Mouse (Mus musculus): ENCODE results near the gene Gria2. TPM values are rescaled to one million over a fixed set of nuclear protein-coding genes. Genes with fewer than 3 reads are reported as not detected.
A peak's percentile ranks its signal among the peaks of the same experiment; 100 is the strongest.

The Gria2 gene
- total RNA-seq, 2 experiments from 2014 or later: 476 to 481 TPM

DNA sequence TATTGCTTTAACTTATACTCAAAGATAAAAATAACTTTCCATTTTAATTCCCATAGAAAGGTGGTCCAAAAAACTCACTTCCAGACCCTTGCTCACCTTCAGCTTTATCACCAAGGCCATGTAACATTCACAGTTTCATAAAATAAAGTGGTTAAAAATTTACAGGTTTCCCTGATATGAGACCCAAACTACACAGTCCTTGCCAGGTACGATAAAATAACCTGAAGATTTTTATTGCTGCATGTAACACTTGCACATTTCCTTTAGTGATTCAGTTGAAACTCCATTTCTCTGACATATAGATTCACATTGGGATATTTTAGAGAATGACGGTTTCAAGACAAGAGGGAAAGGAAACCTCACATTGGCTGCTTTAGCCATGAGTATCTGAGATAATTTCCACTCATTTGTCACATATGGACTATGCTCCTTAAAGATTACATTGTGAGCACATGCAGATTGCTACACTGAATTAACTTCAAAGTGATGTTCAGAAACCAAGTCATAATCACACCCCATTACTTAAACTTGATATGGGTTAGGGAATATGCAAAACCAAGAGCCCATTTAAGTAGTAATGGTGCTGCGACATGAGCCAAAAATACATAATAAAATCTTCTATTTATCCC, 15.4 kb downstream of the Gria2 start:
- DNase-seq (ENCODE audit: low spot score in 2 of 2): no peak
- intact Hi-C loops (cut with DNase I): no loop called here

DNA sequence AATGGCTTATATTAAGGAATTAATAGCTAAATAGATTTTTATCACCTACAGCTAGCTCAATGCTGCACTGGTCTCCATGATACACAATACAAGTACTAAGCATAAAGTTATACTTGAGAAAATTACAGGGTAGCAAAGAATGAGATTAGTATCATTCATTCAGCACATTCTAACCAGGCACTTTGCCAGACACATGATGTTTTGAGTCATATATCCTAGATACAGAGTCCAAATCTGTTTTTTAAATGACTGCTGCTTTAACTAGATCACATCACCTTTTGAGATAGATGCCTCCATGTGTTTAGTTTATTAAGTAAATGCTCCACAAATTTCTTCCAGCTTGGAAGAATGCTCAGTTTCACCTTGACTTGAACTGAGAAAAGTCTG, 21.5 kb downstream of the Gria2 start:
- intact Hi-C loops (cut with DNase I): no loop called here
- DNase-seq (ENCODE audit: low spot score in 2 of 2): no peak

DNA sequence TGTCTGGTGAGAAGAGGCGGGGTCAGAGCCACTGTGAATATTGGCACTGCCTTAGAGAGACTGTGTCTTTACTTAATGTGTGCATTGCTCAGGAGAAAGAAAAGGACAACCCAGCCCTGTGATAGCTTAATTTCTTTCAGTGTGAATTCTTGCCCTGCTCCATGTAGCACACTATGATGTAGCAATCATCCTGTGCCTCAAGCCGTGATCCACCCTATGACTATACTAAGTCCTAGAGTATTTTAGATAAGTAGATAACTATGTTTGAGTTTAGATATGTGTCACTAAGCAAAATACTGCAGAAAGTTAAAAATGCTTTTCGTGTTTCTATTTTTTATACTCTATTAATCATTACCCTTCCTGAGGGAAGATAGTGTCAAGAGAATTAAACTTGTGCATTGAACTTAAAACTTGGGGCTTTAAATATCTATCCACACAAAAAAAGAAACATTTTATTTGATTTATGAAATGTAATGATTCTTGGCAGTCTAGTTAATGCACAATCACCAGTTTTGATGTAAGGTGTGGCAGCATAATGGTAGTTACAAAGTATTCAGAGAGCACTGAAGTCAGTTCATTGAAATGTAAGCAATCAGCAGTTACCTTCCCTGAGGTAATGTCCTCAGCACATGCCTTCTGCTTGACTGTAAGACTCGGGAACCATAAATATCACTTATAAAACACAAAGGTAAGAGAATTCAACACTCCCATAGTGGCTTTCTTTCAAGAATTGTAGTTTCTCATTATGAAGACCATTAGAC, 22.1 kb downstream of the Gria2 start:
- DNase-seq (ENCODE audit: low spot score in 2 of 2): no peak
- intact Hi-C loops (cut with DNase I): no loop called here

DNA sequence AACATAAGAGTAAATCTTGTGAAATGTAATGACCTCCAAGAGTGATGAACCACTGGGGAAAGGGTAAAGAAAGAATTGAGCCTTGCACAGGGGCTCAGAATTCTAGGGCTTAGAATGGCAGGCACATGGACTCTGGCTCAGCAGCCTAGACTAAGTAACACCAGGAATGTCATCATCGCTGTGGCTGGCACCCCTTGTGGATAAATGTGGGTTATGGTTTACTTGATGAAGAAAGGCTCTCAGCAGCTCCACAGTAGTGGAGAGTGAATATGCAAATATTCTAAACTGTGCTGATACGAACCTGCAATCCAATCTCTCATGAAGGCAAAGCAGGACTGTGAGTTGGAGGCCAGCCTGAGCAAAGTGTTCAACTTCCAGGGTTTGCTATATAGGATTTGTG, 26.0 kb downstream of the Gria2 start:
- intact Hi-C loops (cut with DNase I): no loop called here
- DNase-seq (ENCODE audit: low spot score in 2 of 2): peak in 1 of 2 experiments; percentile 38

DNA sequence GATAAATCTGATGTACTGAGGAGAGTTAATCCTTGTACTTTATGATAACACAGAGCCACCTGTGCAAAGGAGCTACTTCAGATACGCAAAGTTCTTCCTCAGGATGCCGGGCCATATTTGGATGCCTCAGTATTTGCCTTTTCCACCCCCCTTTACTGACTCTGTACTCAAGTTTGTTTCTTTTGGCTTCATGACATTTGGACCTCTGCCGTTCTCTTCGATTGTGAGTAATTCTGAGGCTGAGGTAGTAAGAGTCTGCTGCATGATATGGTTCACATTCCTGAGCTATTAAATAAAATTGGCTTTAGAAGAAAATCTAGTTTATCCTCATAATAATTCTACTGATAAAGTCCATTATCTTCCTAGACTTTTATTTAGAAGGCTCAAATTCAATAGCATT, 26.7 kb downstream of the Gria2 start:
- intact Hi-C loops (cut with DNase I): no loop called here
- DNase-seq (ENCODE audit: low spot score in 2 of 2): no peak

DNA sequence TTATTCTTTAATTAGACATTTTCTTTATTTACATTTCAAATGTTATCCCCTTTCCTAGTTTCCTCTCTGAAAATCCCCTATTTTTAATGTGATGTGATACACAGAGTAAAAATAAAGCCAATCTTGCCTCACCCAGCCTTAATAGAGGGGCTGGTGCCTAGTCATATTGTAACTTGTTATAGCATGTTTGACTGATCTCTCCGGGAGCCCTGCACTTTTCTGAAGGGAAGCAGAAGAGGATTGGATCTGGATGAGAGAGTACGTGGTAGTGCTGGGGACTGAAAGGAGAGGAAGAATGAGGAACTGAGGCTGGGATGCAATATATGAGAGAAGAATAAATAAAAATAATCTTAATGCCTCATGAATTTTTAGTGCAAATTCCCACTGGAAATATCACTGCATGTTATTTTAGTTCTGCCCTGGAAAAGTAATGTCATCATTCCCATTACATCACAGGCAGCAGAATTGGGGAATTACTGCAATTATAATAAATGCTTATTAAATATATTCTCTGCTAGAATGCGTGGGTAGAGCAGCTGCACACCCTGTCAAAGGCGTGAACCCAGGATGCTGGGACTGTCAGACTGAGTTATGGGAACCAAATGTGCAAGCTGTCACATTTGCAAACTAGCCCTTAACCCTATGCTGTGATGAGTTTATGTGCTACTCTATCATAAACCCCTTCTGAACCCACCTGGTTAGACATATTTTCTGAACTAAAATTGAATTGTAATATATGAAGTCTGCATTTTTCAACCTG, 28.4 kb downstream of the Gria2 start:
- no peak for DNase-seq (ENCODE audit: low spot score in 2 of 2)
- intact Hi-C loops (cut with DNase I): no loop called here

DNA sequence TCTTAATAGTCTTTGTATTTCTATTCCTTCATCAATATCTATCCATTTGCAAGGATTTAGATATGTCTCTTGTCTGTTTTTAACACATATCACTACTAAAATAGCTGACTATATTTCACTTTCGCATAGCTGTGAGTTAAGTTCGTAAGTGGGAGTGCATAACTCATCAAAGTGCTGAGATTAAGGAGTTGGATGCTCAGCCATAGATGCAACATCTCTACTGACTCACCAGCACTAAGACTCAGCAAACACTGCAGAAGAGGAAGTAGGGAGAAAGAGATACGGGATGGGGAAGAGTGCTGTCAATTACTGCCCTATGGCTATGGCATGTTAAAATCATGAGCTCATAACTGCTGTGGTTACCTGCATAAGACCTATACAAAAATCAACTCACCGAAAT, 29.4 kb downstream of the Gria2 start:
- no peak for DNase-seq (ENCODE audit: low spot score in 2 of 2)
- intact Hi-C loops (cut with DNase I): no loop called here

DNA sequence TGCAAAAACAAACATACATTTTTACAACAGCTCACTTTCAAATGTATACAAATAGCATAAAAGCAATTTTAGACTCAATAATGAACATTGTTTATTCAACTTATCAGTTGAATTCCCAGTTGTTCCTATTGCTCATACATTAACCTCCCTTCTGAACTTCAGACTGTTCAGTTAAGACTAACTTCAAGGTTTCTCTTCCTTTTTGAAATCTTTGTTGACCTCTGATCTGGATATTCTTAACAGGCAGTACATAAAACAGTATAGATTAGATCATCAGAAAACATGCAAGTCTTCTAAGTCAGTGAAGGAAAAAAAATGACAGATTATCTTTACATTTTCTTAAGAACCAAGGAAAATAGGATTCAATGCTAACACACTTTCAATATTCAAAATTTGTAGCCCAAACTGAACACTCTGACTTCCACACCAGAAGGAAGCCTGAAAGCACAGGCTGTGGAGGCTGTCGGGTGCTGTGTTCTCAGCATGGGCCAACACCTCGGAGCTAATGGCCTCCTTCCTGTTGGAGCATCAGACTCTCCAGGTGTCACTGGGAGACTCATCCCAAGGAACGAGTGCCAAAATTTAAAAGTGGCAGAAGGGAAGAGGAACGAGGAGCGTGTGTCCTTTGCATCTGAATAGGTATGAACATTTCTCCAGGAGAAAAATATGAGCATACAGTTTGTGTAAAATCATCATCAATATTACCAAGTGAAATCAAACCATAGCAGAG, 33.0 kb downstream of the Gria2 start:
- intact Hi-C loops (cut with DNase I): no loop called here
- no peak for DNase-seq (ENCODE audit: low spot score in 2 of 2)

DNA sequence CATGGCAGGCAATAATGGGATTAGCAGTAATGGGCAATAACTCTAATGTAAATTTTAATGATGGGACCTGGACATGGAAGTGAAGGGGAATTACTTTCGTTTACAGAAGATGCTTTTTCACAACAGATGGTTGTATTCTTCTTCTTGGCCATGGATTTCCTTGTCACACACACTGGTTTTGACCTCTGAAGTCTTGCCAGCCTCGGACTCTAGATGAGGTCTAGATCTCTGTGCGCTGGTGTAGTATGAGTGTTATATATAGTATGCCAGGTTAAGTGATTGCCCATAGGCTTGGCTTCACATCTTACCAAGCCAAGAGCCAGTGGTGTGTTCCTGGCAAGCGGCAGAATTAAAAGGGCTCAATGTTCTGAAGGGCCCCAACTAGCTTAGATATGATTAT, 43.7 kb downstream of the Gria2 start:
- intact Hi-C loops (cut with DNase I): no loop called here
- DNase-seq (ENCODE audit: low spot score in 2 of 2): no peak

DNA sequence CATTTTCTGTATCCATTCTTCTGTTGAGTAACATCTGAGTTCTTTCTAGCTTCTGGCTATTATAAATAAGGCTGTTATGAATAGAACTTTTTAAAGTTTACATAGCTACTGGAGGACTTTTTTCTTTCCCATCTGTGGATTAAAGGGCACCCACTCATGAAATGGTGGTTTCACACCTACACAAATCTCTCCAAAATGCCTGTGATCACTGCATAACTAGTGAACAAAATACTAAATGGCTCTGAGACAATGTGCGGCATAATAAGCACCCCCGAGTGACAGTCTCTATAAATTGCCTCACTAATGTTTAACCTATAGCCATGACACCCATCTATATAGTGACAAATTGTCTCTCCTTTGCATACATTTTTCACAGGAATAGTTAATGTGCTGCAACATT, 44.3 kb downstream of the Gria2 start:
- intact Hi-C loops (cut with DNase I): no loop called here

DNA sequence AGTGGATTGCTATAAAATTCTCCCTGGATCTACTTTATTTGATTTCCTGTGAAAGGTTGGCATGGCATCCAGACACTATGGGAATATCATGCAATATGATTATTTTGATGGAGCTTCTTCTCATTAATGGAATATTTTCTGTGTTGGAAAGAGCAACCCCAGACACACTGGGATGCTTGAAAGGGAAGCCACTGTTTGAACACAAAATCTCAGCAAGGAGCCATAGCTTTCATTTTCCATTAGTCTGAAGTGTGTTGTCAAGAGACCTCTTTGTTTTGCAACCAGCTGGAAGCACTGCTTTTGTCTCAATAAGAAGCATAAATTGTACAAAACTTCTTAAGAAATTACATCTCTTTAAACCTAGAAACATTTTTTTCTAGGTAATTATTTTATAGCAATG, 51.8 kb downstream of the Gria2 start:
- no peak for DNase-seq (ENCODE audit: low spot score in 2 of 2)
- intact Hi-C loops (cut with DNase I): no loop called here

More for the DNA sequence above, 44.3 kb downstream of the Gria2 start:
- no peak for DNase-seq (ENCODE audit: low spot score in 2 of 2)

DNA sequence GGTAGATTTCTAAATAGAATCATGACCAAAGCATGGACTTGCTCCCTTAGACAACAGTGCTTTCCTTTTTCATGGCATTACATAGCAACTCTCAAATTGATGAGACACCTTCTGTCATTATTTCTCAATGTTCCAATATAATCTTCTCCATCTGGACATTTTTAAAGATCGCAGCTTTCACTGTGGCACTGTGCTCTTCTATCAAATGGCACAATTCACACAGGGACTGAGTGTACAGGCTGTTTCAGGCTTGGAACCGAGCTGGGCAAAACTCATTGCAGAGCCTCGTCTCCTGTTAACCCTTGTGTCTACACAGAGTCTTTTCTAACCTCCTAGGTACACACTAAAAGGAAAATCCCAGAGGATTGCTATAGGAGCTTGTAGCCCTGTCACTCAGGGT, 77.4 kb downstream of the Gria2 start:
- intact Hi-C loops (cut with DNase I): loop anchor here (10.0 kb wide), 1 partner anchor 70 kb away; no protein-coding TSS in a partner anchor
- DNase-seq (ENCODE audit: low spot score in 2 of 2): no peak

DNA sequence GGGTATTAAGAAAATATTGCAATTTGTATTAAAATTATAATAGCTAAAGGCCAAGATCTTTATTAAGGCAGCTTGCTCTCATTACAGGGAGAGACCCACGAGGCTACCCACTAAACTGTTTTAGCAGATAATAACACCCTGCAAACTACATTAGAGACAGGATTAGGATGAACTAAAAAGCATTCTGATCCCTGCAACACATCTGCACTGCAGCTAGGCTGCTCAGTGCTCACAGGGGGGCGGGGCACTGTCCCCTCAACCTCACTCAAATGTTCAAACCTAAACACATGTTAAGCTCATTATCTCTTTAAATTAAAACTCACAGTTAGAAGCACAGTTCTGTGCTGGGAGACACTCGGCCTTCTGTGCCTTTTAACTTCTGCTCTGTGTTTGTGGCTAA, 89.5 kb downstream of the Gria2 start:
- no peak for DNase-seq (ENCODE audit: low spot score in 2 of 2)
- intact Hi-C loops (cut with DNase I): loop anchor here (10.0 kb wide), 1 partner anchor 1642 kb away; the partner anchor contains the start of gene Map9

DNA sequence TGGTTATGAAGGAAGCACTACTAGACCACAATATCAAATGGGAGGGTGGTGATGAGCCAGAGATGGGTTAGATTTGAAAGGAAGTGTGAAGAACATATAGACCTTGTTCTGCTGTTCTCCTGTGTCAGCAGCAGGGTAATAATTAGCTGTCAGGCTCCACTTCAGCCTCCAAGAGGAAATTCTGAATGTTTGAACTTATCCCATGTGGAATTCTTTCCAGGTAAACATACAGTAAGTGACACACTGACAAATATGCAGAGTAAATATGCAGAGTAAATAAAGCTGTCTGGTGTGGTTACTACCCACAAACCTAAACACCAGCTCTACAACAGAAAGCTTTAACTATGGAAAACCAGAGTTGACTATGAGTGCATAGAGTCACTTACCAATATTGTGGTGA, 93.6 kb downstream of the Gria2 start:
- intact Hi-C loops (cut with DNase I): no loop called here
- no peak for DNase-seq (ENCODE audit: low spot score in 2 of 2)

DNA sequence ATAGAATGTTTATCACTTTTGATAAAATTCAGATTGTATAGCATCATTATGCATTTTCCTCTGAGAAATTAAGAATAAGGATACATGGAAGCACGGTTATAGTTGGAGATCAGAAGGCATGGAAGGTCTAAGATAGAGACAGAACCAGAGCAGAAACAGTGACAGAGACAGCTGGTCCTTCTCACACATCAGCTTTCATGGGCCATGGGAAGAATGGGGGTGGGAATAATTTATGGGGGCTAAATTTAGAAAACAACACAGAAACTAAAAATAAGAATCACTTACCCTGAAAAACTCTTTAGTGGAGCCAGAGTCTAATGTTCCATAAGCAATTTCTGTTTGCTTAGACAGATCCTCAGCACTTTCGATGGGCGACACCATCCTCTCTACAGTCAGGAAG, 100.5 kb downstream of the Gria2 start:
- intact Hi-C loops (cut with DNase I): no loop called here
- DNase-seq (ENCODE audit: low spot score in 2 of 2): no peak

DNA sequence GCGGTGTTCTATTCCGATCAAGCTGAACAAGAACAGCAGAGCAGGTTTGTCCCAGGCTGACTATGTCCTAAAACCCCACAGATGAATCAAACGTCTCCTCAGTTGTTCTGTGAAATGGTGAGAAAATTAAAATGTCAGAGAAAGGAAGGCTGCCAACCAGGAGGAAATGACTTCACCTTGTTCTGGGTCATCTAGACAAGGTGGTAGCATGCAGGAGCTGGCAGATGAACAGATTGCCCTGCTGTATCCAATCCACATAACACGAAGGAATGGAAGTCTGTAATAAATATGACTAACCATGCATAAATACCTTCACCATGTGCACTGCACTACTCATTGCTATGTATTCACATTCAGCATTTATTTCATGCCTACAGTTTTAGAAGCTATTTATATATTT, 105.1 kb downstream of the Gria2 start:
- intact Hi-C loops (cut with DNase I): loop anchor here (10.0 kb wide), 1 partner anchor 613 kb away; no protein-coding TSS in a partner anchor
- DNase-seq (ENCODE audit: low spot score in 2 of 2): peak in 1 of 2 experiments; percentile 49

DNA sequence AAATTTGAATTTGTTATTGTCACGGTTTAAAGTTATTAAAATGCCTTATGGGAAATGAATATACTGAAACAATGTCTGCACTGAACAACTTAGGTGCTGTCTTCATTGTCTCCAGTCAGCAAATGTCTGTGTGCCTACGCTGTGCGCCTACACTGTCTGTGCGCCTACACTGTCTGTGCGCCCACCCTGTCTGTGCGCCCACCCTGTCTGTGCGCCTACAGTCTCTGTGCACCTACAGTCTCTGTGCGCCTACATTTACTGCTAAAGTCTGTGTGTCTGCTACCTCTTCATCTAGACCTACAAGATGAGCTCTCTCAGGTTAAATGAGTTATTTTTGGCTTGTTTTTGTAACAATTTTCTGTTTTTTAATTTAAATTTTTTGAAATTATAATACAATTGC, 107.7 kb downstream of the Gria2 start:
- no peak for DNase-seq (ENCODE audit: low spot score in 2 of 2)
- intact Hi-C loops (cut with DNase I): loop anchor here (10.0 kb wide), 1 partner anchor 610 kb away; no protein-coding TSS in a partner anchor

DNA sequence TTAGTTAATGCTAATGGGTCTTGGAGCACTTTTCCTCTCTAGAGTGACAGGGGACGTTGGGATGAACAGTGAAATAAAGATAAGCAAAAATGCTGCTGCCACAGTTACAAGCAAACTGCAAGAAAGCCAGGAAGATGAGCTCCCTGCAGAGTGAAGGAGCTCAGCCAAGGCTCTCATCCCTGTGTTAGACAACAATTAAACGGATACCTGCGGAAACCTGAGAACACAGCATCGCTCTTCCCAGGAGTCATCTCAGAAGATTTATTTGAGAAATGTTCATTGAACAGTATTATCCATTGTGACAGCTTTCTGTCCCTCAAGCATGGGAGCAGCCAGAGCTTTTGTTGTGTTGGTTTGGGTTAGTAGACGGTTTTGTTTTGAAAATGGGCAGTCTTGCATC, 137.5 kb downstream of the Gria2 start:
- DNase-seq (ENCODE audit: low spot score in 2 of 2): no peak
- intact Hi-C loops (cut with DNase I): no loop called here

DNA sequence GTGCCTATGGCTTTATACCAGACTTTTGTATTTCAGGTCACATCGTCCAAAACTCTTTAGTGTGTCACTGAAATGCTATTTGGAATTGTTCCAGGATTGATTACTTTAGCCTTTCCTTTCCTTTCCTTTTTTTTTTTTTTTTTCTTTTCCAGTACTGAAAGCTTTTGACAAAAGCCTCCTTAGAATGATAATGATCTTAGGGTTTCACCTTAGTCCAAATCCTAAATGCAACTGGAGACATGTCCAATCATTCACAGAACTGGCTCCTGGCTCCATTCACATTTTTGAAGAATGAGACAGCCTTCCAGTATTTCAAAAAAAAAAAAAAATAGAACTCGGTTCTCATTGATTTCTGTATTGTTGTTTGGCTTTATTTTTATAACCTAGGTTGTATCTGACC, 139.3 kb downstream of the Gria2 start:
- intact Hi-C loops (cut with DNase I): no loop called here
- no peak for DNase-seq (ENCODE audit: low spot score in 2 of 2)

DNA sequence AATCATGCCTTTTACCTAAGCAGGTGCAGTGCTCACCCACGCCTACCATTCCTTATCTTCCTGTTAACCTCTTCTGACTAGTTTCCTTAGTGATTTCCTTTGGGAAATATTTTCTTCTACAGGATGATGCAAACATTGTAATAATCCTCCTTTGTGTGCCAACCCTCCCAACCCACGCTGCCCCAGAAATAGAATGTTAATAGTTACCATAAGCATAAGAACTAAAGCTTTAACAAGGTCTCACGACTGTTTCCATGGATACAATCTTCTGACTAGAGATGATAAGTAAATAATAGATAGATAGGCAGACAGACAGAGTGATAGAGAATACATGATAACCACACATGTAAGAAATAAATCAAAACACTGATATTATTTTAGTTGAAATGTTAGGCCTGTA, 140.8 kb downstream of the Gria2 start:
- DNase-seq (ENCODE audit: low spot score in 2 of 2): no peak
- intact Hi-C loops (cut with DNase I): no loop called here
